Mouse (Mus musculus) forebrain, postnatal 0 days (tissue): ENCODE data around the gene Kcnb1. TPM values are rescaled to one million over a fixed set of nuclear protein-coding genes. Genes with fewer than 3 reads are reported as not detected.

Experiments
- ATAC-seq: fragments of 200-750 bp; cut with Nextera tagmentation; 2 replicates; pipeline ENCODE4 v1.8.0; 2017; ENCODE audit warnings: mild to moderate bottlenecking, moderate library complexity
- DNase-seq: peaks from one replicate; pipeline ENCODE4 v3.0.0-alpha.2; 2015
- H3K27ac ChIP-seq: fragments of 300-500 bp; sonication (generic); 2 replicates; pipeline ENCODE4 v1.5.1; 2014; ENCODE audit warnings: low read depth, mild to moderate bottlenecking, antibody characterized with exemption, low read length, moderate library complexity, mixed read lengths
- H3K27me3 ChIP-seq: fragments of 300-500 bp; sonication (generic); 2 replicates; pipeline ENCODE4 v1.6.1; 2014; ENCODE audit warnings: mild to moderate bottlenecking, low read length, mixed read lengths; ENCODE audit not compliant: insufficient read depth
- H3K36me3 ChIP-seq: fragments of 300-500 bp; sonication (generic); 2 replicates; pipeline ENCODE4 v1.6.1; 2014; ENCODE audit warnings: mild to moderate bottlenecking, moderate library complexity; ENCODE audit not compliant: insufficient read depth
- H3K4me1 ChIP-seq: fragments of 300-500 bp; sonication (generic); 2 replicates; pipeline ENCODE4 v1.6.1; 2014; ENCODE audit warnings: antibody characterized with exemption; ENCODE audit not compliant: insufficient read depth
- H3K4me2 ChIP-seq: fragments of 300-500 bp; sonication (generic); 2 replicates; pipeline ENCODE4 v1.6.1; 2014; ENCODE audit warnings: low read depth, mild to moderate bottlenecking, moderate library complexity
- H3K4me3 ChIP-seq: fragments of 300-500 bp; sonication (generic); 2 replicates; pipeline ENCODE4 v1.5.1; 2014; ENCODE audit warnings: low read depth, low read length, mixed read lengths
- H3K9ac ChIP-seq: fragments of 300-500 bp; sonication (generic); 2 replicates; pipeline ENCODE4 v1.6.1; 2014; ENCODE audit warnings: mild to moderate bottlenecking
- H3K9me3 ChIP-seq: fragments of 300-500 bp; sonication (generic); 2 replicates; pipeline ENCODE4 v1.6.1; 2016; ENCODE audit warnings: low read length
- CTCF ChIP-seq: sonication (generic); IDR thresholded peaks from 2 replicates; pipeline ENCODE4 v1.5.1; 2016; ENCODE audit warnings: antibody characterized with exemption, control low read depth, low read depth
- WGBS: fragments of 180-500 bp; shearing (Covaris S2); extraction: QIAGEN DNeasy Blood & Tissue Kit; methylation state at CpG from one replicate; pipeline ENCODE4 v1.1.7; 2014; 5-methylcytosine and 5-hydroxymethylcytosine counted together
- polyA plus RNA-seq: library from polyadenylated mRNA; unstranded; fragments of >200 nt; fragmentation: Nextera tagmentation; extraction: Ambion mirVana; gene quantifications from 2 replicates; pipeline ENCODE4 v1.2.1, GENCODE M21; 2015
- total RNA-seq: library from RNA; depleted of rRNA; stranded (reverse); fragments of >200 nt; gene quantifications from 2 replicates; pipeline ENCODE4 v1.2.3, GENCODE M21; 2014; rRNA removed

The Kcnb1 gene
- total and polyA plus RNA-seq, 2 experiments from 2014 or later: 4.1 to 21.8 TPM

GRCm38 (mm10) chr2:167048223-167048622 lies 141.7 kb downstream of the Kcnb1 start:
- 94% methylated on average over 10 of the region's 10 CpGs for WGBS
- no peak for ATAC-seq
- no peak overlapping the region for H3K4me3 ChIP-seq

More at GRCm38 (mm10) chr2:167048223-167048622, 141.7 kb downstream of the Kcnb1 start:
- Histone ChIP-seq H3K27ac (no peak overlapping the region), H3K9ac (no peak overlapping the region), H3K4me2 (no peak overlapping the region), H3K36me3 (peaks cover 69% of the 10 kb centered on the region), H3K9me3 (no peaks in the 10 kb centered on the region), H3K27me3 (no peaks in the 10 kb centered on the region), H3K4me1 (0 out of 2 replicates have a peak, but pooled peaks cover 1% of the 10 kb centered on the region)
- no peak for TF ChIP-seq CTCF
- DNase-seq: no peak

Other genes with a start within 250 kb of the Kcnb1 start
- 29.7 and 39.6 TPM in 2 replicates for gene Stau1, start 193.9 kb downstream of the Kcnb1 start, total RNA-seq
- 75.2 and 97.3 TPM in 2 replicates for gene Stau1, start 193.9 kb downstream of the Kcnb1 start, polyA plus RNA-seq
- 37.9 and 42.5 TPM in 2 replicates for gene Ddx27, start 175.0 kb downstream of the Kcnb1 start, total RNA-seq
- gene Ddx27, start 175.0 kb downstream of the Kcnb1 start, polyA plus RNA-seq: 28.4 and 36.9 TPM in 2 replicates
- 20.5 and 25.4 TPM in 2 replicates for gene Znfx1, start 127.1 kb downstream of the Kcnb1 start, total RNA-seq
- gene Znfx1, start 127.1 kb downstream of the Kcnb1 start, polyA plus RNA-seq: 2.2 and 4.4 TPM in 2 replicates
- 2.5 and 4.0 TPM in 2 replicates for gene Ptgis, start 50.4 kb upstream of the Kcnb1 start, total RNA-seq
- gene Ptgis, start 50.4 kb upstream of the Kcnb1 start, polyA plus RNA-seq: 2.5 and 2.8 TPM in 2 replicates
- gene B4galt5, start 159.0 kb upstream of the Kcnb1 start, total RNA-seq: 57.4 and 60.7 TPM in 2 replicates
- 21.1 and 27.4 TPM in 2 replicates for gene B4galt5, start 159.0 kb upstream of the Kcnb1 start, polyA plus RNA-seq
- gene Slc9a8, start 231.6 kb upstream of the Kcnb1 start, total RNA-seq: 23.5 and 38.4 TPM in 2 replicates
- gene Slc9a8, start 231.6 kb upstream of the Kcnb1 start, polyA plus RNA-seq: 10.9 and 18.0 TPM in 2 replicates